Comparison of ENCODE assay signal across 8 mouse cellular contexts in genomic region chr4:119107867-119108266, GRCm38 (mm10). TPM values are rescaled to one million over a fixed set of nuclear protein-coding genes. Genes with fewer than 3 reads are reported as not detected.
A peak's percentile ranks its signal among the peaks of the same experiment; 100 is the strongest.
DNase-seq lines count a peak whose midpoint lies in the region; ATAC-seq and TF ChIP-seq lines count a peak whose summit lies in the region.

No protein-coding gene starts in this region.

- H3K9ac ChIP-seq in heart, embryonic 12.5 days = 0 out of 2 replicates have a peak overlapping the region, but pooled peaks have one; percentile 97
- H3K9ac ChIP-seq in hindbrain, embryonic 13.5 days = no peak overlapping the region
- H3K9ac ChIP-seq in midbrain, embryonic 11.5 days (ENCODE audit: low read length) = peak overlapping the region; percentile 1; the same call in 1 of the 2 replicates

- H3K27me3 ChIP-seq in heart, embryonic 12.5 days (replicated peaks) = no peaks in the 10 kb centered on the region
- H3K27me3 ChIP-seq in hindbrain, embryonic 13.5 days = peaks cover 2% of the 10 kb centered on the region; the same call in 1 of the 2 replicates
- no peaks in the 10 kb centered on the region for H3K27me3 ChIP-seq in midbrain, embryonic 11.5 days (ENCODE audit: control insufficient read depth, insufficient read depth, low read length)

- no peak for TF ChIP-seq POLR2A in bone marrow macrophage, adult 2 months (IDR thresholded peaks at IDR 0.05; ENCODE audit: borderline replicate concordance, low read depth, low read length)

- no peak for DNase-seq in heart, postnatal 14 days
- DNase-seq in midbrain, embryonic 11.5 days (ENCODE audit: low spot score, missing footprints) = no peak
- DNase-seq in left cerebral cortex, postnatal 10 days (ENCODE audit: extremely low spot score in 1 of 2, low spot score in 2 of 2) = no peak
- no peak for DNase-seq in layer of hippocampus, postnatal 14 days (ENCODE audit: low spot score in 2 of 2)
- DNase-seq in frontal cortex, postnatal 25 days (ENCODE audit: low spot score in 2 of 2) = no peak

- peak overlapping the region; percentile 100 for H3K27ac ChIP-seq in heart, embryonic 12.5 days (ENCODE audit: poor library complexity, severe bottlenecking)
- no peak overlapping the region for H3K27ac ChIP-seq in bone marrow macrophage, adult 2 months (ENCODE audit: insufficient read depth, low read depth, low read length)
- peak overlapping the region; percentile 94; the same call in 1 of the 2 replicates for H3K27ac ChIP-seq in hindbrain, embryonic 13.5 days
- H3K27ac ChIP-seq in midbrain, embryonic 11.5 days (ENCODE audit: low read depth, low read length) = no peak overlapping the region

- WGBS in heart, embryonic 12.5 days = 80% methylated on average over 2 of the region's 2 CpGs
- 76% methylated on average over 2 of the region's 2 CpGs for WGBS in hindbrain, embryonic 13.5 days
- whole genome bisulfite sequencing in midbrain, embryonic 11.5 days = 77% methylated on average over 2 of the region's 2 CpGs

- H3K4me3 ChIP-seq in heart, embryonic 12.5 days = peak overlapping the region; percentile 95
- peak overlapping the region; percentile 100 for H3K4me3 ChIP-seq in bone marrow macrophage, adult 2 months (ENCODE audit: insufficient read depth, low read length)
- peak overlapping the region; percentile 72 for H3K4me3 ChIP-seq in hindbrain, embryonic 13.5 days
- H3K4me3 ChIP-seq in midbrain, embryonic 11.5 days (ENCODE audit: low read depth, low read length) = peak overlapping the region; percentile 63; the same call in 1 of the 2 replicates

- intact Hi-C loops in heart, postnatal 14 days (cut with DNase I) = no loop called here
- intact Hi-C loops in left cerebral cortex, postnatal 10 days (cut with DNase I) = no loop called here

- H3K9me3 ChIP-seq in heart, embryonic 12.5 days (replicated peaks) = no peaks in the 10 kb centered on the region
- H3K9me3 ChIP-seq in hindbrain, embryonic 13.5 days = no peaks in the 10 kb centered on the region
- no peaks in the 10 kb centered on the region for H3K9me3 ChIP-seq in midbrain, embryonic 11.5 days (ENCODE audit: control insufficient read depth, low read length)

- peaks cover 13% of the 10 kb centered on the region; the same call in 1 of the 2 replicates for H3K36me3 ChIP-seq in heart, embryonic 12.5 days
- H3K36me3 ChIP-seq in hindbrain, embryonic 13.5 days = no peaks in the 10 kb centered on the region
- no peaks in the 10 kb centered on the region for H3K36me3 ChIP-seq in midbrain, embryonic 11.5 days (ENCODE audit: control insufficient read depth, insufficient read depth, low read length)

- no peak for TF ChIP-seq CTCF in bone marrow macrophage, adult 2 months (IDR thresholded peaks at IDR 0.05; ENCODE audit: low read depth, low read length)

- no peak for ATAC-seq in heart, embryonic 12.5 days (ENCODE audit: insufficient number of reproducible peaks, low FRiP score)
- no peak for ATAC-seq in hindbrain, embryonic 13.5 days (ENCODE audit: low FRiP score)
- ATAC-seq in midbrain, embryonic 11.5 days (ENCODE audit: low FRiP score) = no peak

- peaks cover 64% of the 10 kb centered on the region for H3K4me1 ChIP-seq in heart, embryonic 12.5 days (replicated peaks)
- peaks cover 40% of the 10 kb centered on the region for H3K4me1 ChIP-seq in bone marrow macrophage, adult 2 months (ENCODE audit: control insufficient read depth, insufficient read depth, low read length)
- H3K4me1 ChIP-seq in hindbrain, embryonic 13.5 days (replicated peaks) = peaks cover 60% of the 10 kb centered on the region
- H3K4me1 ChIP-seq in midbrain, embryonic 11.5 days (ENCODE audit: control insufficient read depth, insufficient read depth, low read length) = peaks cover 40% of the 10 kb centered on the region

- H3K4me2 ChIP-seq in heart, embryonic 12.5 days = peak overlapping the region; percentile 75
- peak overlapping the region; percentile 74 for H3K4me2 ChIP-seq in hindbrain, embryonic 13.5 days
- H3K4me2 ChIP-seq in midbrain, embryonic 11.5 days = peak overlapping the region; percentile 71

RNA-seq across cellular contexts. Expression of gene Slc2a1, which starts 0.6 kb away (rescaled TPM):
- polyA plus RNA-seq in heart, embryonic 12.5 days (2016; fragmentation: Nextera tagmentation; extraction: Ambion mirVana) = 330 and 331 TPM in 2 replicates
- 1 to 10 TPM; 6.2 to 8.5 TPM for total RNA-seq in heart, postnatal 14 days (2021)
- 22.6 and 25.3 TPM in 2 replicates for polyA plus RNA-seq in bone marrow macrophage, adult 2 months (2012; ENCODE audit: insufficient read depth, insufficient read length, missing spikeins)
- polyA plus RNA-seq in hindbrain, embryonic 13.5 days (2015; fragmentation: Nextera tagmentation; extraction: Ambion mirVana) = 94.4 and 96.5 TPM in 2 replicates
- polyA plus RNA-seq in midbrain, embryonic 11.5 days (2014; fragmentation: Nextera tagmentation; extraction: Ambion mirVana) = 152 and 158 TPM in 2 replicates
- 10 to 100 TPM; 46.2 to 70.9 TPM for total RNA-seq in left cerebral cortex, postnatal 10 days (2021)
- 100 to 1,000 TPM in 1 of 2 experiments, 10 to 100 TPM in 1; 89.7 to 110 TPM for total RNA-seq in layer of hippocampus, postnatal 14 days (2021)

Comparison
In these comparisons a context has a peak if more than half of its experiments do, and no peak if none do; other contexts are left out.
1. H3K27ac ChIP-seq: peak in heart, embryonic 12.5 days (single experiment) and hindbrain, embryonic 13.5 days (single experiment); none in bone marrow macrophage, adult 2 months (single experiment) and midbrain, embryonic 11.5 days (single experiment).
2. Peak in every context shown above with its lines, with median percentiles within 50 percentile points of each other: H3K4me2 ChIP-seq and H3K4me3 ChIP-seq.